Mouse (Mus musculus): ENCODE measurements around the gene Gpr162.

DNA sequence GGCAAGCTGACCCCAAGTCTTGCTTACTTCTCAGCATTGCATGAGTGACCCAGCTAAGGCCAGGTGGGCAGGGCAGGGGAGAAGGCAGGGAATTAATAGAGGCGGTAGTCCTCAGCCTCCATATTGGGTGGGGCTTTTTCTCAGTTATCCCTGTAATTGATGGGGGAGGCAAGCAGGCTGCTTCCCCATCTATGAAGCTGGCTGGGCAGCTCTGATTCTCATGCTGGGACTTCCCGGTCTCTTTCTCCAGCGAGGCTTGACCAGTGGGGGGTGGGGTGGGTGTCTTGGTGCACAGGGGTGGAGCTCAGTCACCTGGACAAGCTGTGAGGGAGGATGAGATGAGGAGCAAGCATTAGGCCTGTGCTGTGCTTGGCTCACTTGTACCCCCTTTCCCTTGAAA lies 2.0 kb downstream of the Gpr162 start:
- TF ChIP-seq GATA1 (IDR thresholded peaks at IDR 0.05; ENCODE audit: low read length) (no peak), TAL1 (IDR thresholded peaks at IDR 0.05; ENCODE audit: low read length) (no peak)
